Mouse (Mus musculus): Measurements from ENCODE around the gene Ccdc86.

DNA sequence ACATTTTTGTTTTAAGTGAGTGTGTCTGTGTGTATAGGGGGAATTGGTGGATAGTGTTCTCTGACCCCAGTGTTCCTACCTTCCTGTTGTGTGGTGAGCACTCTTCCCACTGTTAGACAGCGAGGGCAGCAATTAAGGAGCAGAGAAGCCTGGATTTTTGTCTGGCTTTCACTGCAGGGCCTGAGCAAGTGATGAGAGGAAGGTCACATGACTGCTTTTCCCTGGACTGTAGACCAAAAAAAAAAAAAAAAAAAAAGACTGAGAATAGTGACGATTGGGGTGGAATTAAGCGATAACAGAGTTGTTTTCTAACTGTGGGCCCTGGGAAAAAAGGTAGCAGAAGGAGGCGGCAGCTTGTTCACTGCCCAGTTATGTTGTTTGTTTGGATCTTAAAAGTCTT, 22.4 kb downstream of the Ccdc86 start:
- TF ChIP-seq CTCF (IDR thresholded peaks at IDR 0.05; ENCODE audit: low read depth, low read length) = no peak
- TF ChIP-seq POLR2A (IDR thresholded peaks at IDR 0.05; ENCODE audit: extremely low read depth, insufficient read depth, low read length) = no peak
